Mouse (Mus musculus) heart, embryonic 11.5 days (tissue): ENCODE data around the gene Apobr. TPM values are rescaled to one million over a fixed set of nuclear protein-coding genes. Genes with fewer than 3 reads are reported as not detected.
A peak's percentile ranks its signal among the peaks of the same experiment; 100 is the strongest.

Source experiments
- ATAC-seq: fragments of 200-750 bp; cut with Nextera tagmentation; replicated peaks from 2 replicates; pipeline ENCODE4 v1.8.0; 2017; ENCODE audit warnings: moderate library complexity; ENCODE audit not compliant: insufficient number of reproducible peaks, low FRiP score, low TSS enrichment
- H3K27ac ChIP-seq: fragments of 300-500 bp; sonication (generic); 2 replicates; pipeline ENCODE4 v1.5.1; 2014; ENCODE audit warnings: mild to moderate bottlenecking, low read depth, low read length
- H3K27me3 ChIP-seq: fragments of 300-500 bp; sonication (generic); 2 replicates; pipeline ENCODE4 v1.6.1; 2014; ENCODE audit warnings: mild to moderate bottlenecking, low read length, mixed read lengths; ENCODE audit not compliant: control insufficient read depth, insufficient read depth
- H3K36me3 ChIP-seq: fragments of 300-500 bp; sonication (generic); 2 replicates; pipeline ENCODE4 v1.6.1; 2014; ENCODE audit warnings: mild to moderate bottlenecking, low read length, moderate library complexity, mixed read lengths; ENCODE audit not compliant: control insufficient read depth, insufficient read depth
- H3K4me1 ChIP-seq: fragments of 300-500 bp; sonication (generic); 2 replicates; pipeline ENCODE4 v1.6.1; 2014; ENCODE audit warnings: low read length; ENCODE audit not compliant: control insufficient read depth, insufficient read depth
- H3K4me2 ChIP-seq: fragments of 300-500 bp; sonication (generic); 2 replicates; pipeline ENCODE4 v1.6.1; 2014; ENCODE audit warnings: mild to moderate bottlenecking, moderate library complexity
- H3K4me3 ChIP-seq: fragments of 300-500 bp; sonication (generic); 2 replicates; pipeline ENCODE4 v1.5.1; 2014; ENCODE audit warnings: low read depth, low read length
- H3K9ac ChIP-seq: fragments of 300-500 bp; sonication (generic); 2 replicates; pipeline ENCODE4 v1.6.1; 2014; ENCODE audit warnings: mild to moderate bottlenecking, low read depth, low read length, moderate library complexity
- H3K9me3 ChIP-seq: fragments of 300-500 bp; sonication (generic); replicated peaks from 2 replicates; pipeline ENCODE4 v1.6.1; 2016; ENCODE audit warnings: low read length; ENCODE audit not compliant: control insufficient read depth
- WGBS: fragments of 180-500 bp; shearing (Covaris S2); extraction: QIAGEN DNeasy Blood & Tissue Kit; methylation state at CpG from one replicate; pipeline ENCODE4 v1.1.7; 2014; ENCODE audit not compliant: insufficient replicate concordance; 5-methylcytosine and 5-hydroxymethylcytosine counted together
- polyA plus RNA-seq: library from polyadenylated mRNA; unstranded; fragments of >200 nt; fragmentation: Nextera tagmentation; extraction: Ambion mirVana; gene quantifications from 2 replicates; pipeline ENCODE4 v1.2.1, GENCODE M21; 2014

Gene Apobr
- polyA plus RNA-seq, 1 experiment from 2014 or later, result 0.13 TPM

GRCm38 (mm10) chr7:126624774-126625173 is 40.0 kb downstream of the Apobr start:
- no peak overlapping the region for H3K4me2 ChIP-seq
- no peak overlapping the region for H3K27ac ChIP-seq
- no peak for ATAC-seq
- no peak overlapping the region for H3K9ac ChIP-seq
- no peaks in the 10 kb centered on the region for H3K27me3 ChIP-seq
- 59% methylated on average over 16 of the region's 16 CpGs for WGBS
- H3K9me3 ChIP-seq, result no peaks in the 10 kb centered on the region
- no peaks in the 10 kb centered on the region for H3K36me3 ChIP-seq
- H3K4me1 ChIP-seq, result peaks cover 3% of the 10 kb centered on the region
- H3K4me3 ChIP-seq, result no peak overlapping the region

- Histone ChIP-seq H3K9ac (no peak overlapping the region), H3K27ac (no peak overlapping the region), H3K4me1 (peaks cover 3% of the 10 kb centered on the region), H3K27me3 (no peaks in the 10 kb centered on the region), H3K36me3 (no peaks in the 10 kb centered on the region), H3K4me2 (peak overlapping the region; percentile 35), H3K9me3 (no peaks in the 10 kb centered on the region), H3K4me3 (no peak overlapping the region)
- ATAC-seq, result 0 out of 2 replicates have a peak, but pooled peaks have one; percentile 35
- 35% methylated on average over 6 of the region's 6 CpGs for WGBS
These were observed 40.6 kb downstream of the Apobr start for GRCm38 (mm10) chr7:126625369-126625768.

- Histone ChIP-seq H3K36me3 (no peaks in the 10 kb centered on the region), H3K4me2 (no peak overlapping the region), H3K4me1 (peaks cover 3% of the 10 kb centered on the region), H3K4me3 (no peak overlapping the region), H3K27ac (no peak overlapping the region), H3K9me3 (no peaks in the 10 kb centered on the region), H3K9ac (no peak overlapping the region), H3K27me3 (no peaks in the 10 kb centered on the region)
- 79% methylated on average over 3 of the region's 3 CpGs for WGBS
- ATAC-seq, result no peak
These were observed 41.3 kb downstream of the Apobr start for GRCm38 (mm10) chr7:126625807-126626600.

GRCm38 (mm10) chr7:126628111-126628510 is 43.4 kb downstream of the Apobr start:
- no peak for ATAC-seq
- H3K27me3 ChIP-seq, result no peaks in the 10 kb centered on the region
- 59% methylated on average over 6 of the region's 6 CpGs for WGBS

GRCm38 (mm10) chr7:126629915-126630314 is 45.2 kb downstream of the Apobr start:
- 64% methylated on average over 3 of the region's 3 CpGs for WGBS
- no peaks in the 10 kb centered on the region for H3K27me3 ChIP-seq
- H3K36me3 ChIP-seq, result no peaks in the 10 kb centered on the region
- no peak overlapping the region for H3K4me3 ChIP-seq
- H3K9ac ChIP-seq, result no peak overlapping the region
- H3K9me3 ChIP-seq, result no peaks in the 10 kb centered on the region
- ATAC-seq, result no peak
- H3K4me1 ChIP-seq, result peaks cover 3% of the 10 kb centered on the region
- H3K27ac ChIP-seq, result no peak overlapping the region
- no peak overlapping the region for H3K4me2 ChIP-seq

More at GRCm38 (mm10) chr7:126628111-126628510, 43.4 kb downstream of the Apobr start:
- Histone ChIP-seq H3K9me3 (no peaks in the 10 kb centered on the region), H3K27ac (no peak overlapping the region), H3K36me3 (no peaks in the 10 kb centered on the region), H3K4me1 (peaks cover 3% of the 10 kb centered on the region), H3K4me2 (no peak overlapping the region), H3K9ac (no peak overlapping the region), H3K4me3 (no peak overlapping the region)

- Histone ChIP-seq H3K9me3 (no peaks in the 10 kb centered on the region), H3K4me1 (no peaks in the 10 kb centered on the region), H3K27me3 (no peaks in the 10 kb centered on the region), H3K36me3 (no peaks in the 10 kb centered on the region), H3K9ac (no peak within 1 kb of the TSS), H3K27ac (no peak within 1 kb of the TSS), H3K4me3 (no peak within 1 kb of the TSS), H3K4me2 (no peak within 1 kb of the TSS)
- no peak for ATAC-seq
- WGBS, result 85% methylated on average over 4 of the region's 4 CpGs
These were observed 46.2 kb downstream of the Apobr start, which contains the start of gene Nupr1 for GRCm38 (mm10) chr7:126630824-126631518. Nupr1 (minus strand) TSS chr7:126630861.

- no peaks in the 10 kb centered on the region for H3K36me3 ChIP-seq
- H3K27me3 ChIP-seq, result no peaks in the 10 kb centered on the region
- no peak overlapping the region for H3K4me3 ChIP-seq
- no peaks in the 10 kb centered on the region for H3K9me3 ChIP-seq
- H3K27ac ChIP-seq, result no peak overlapping the region
- H3K4me2 ChIP-seq, result no peak overlapping the region
- H3K4me1 ChIP-seq, result no peaks in the 10 kb centered on the region
- no peak for ATAC-seq
- H3K9ac ChIP-seq, result no peak overlapping the region
- WGBS, result 70% methylated on average over 2 of the region's 2 CpGs
These were observed 47.7 kb downstream of the Apobr start for GRCm38 (mm10) chr7:126632478-126632877.

- H3K27ac ChIP-seq, result no peak overlapping the region
- 0 out of 2 replicates have a peak, but pooled peaks cover 3% of the 10 kb centered on the region for H3K27me3 ChIP-seq
- H3K4me1 ChIP-seq, result no peaks in the 10 kb centered on the region
- no peak overlapping the region for H3K4me3 ChIP-seq
- no peaks in the 10 kb centered on the region for H3K9me3 ChIP-seq
- no peak for ATAC-seq
- no peak overlapping the region for H3K4me2 ChIP-seq
- no peak overlapping the region for H3K9ac ChIP-seq
- H3K36me3 ChIP-seq, result no peaks in the 10 kb centered on the region
These were observed 50.6 kb downstream of the Apobr start for GRCm38 (mm10) chr7:126635375-126635774.
